Mouse (Mus musculus) kidney, embryonic 15.5 days (tissue): Measurements from ENCODE around the gene Luc7l2. TPM values are rescaled to one million over a fixed set of nuclear protein-coding genes. Genes with fewer than 3 reads are reported as not detected.

Experiments
- ATAC-seq: fragments of 200-750 bp; cut with Nextera tagmentation; replicated peaks from 2 replicates; pipeline ENCODE4 v1.8.0; 2017; ENCODE audit warnings: moderate TSS enrichment; ENCODE audit not compliant: low FRiP score
- H3K27ac ChIP-seq: fragments of 300-500 bp; sonication (generic); 2 replicates; pipeline ENCODE4 v1.5.1; 2015; ENCODE audit warnings: mild to moderate bottlenecking, inconsistent platforms
- H3K27me3 ChIP-seq: fragments of 300-500 bp; sonication (generic); 2 replicates; pipeline ENCODE4 v1.6.1; 2015; ENCODE audit warnings: inconsistent platforms
- H3K36me3 ChIP-seq: fragments of 300-500 bp; sonication (generic); 2 replicates; pipeline ENCODE4 v1.6.1; 2015; ENCODE audit warnings: inconsistent platforms
- H3K4me1 ChIP-seq: fragments of 300-500 bp; sonication (generic); 2 replicates; pipeline ENCODE4 v1.6.1; 2015; ENCODE audit warnings: inconsistent platforms
- H3K4me2 ChIP-seq: fragments of 300-500 bp; sonication (generic); 2 replicates; pipeline ENCODE4 v1.6.1; 2015; ENCODE audit warnings: moderate library complexity, mild to moderate bottlenecking, inconsistent platforms
- H3K4me3 ChIP-seq: fragments of 300-500 bp; sonication (generic); replicated peaks from 2 replicates; pipeline ENCODE4 v1.5.1; 2015; ENCODE audit warnings: mild to moderate bottlenecking, inconsistent platforms
- H3K9ac ChIP-seq: fragments of 300-500 bp; sonication (generic); 2 replicates; pipeline ENCODE4 v1.6.1; 2015; ENCODE audit warnings: mild to moderate bottlenecking, inconsistent platforms
- H3K9me3 ChIP-seq: fragments of 300-500 bp; sonication (generic); replicated peaks from 2 replicates; pipeline ENCODE4 v1.6.1; 2016; ENCODE audit warnings: inconsistent platforms
- WGBS: fragments of 180-500 bp; shearing (Covaris S2); methylation state at CpG from one replicate; pipeline ENCODE4 v1.1.7; 2015; ENCODE audit warnings: mixed read lengths; 5-methylcytosine and 5-hydroxymethylcytosine counted together
- polyA plus RNA-seq: library from polyadenylated mRNA; unstranded; fragments of >200 nt; fragmentation: Nextera tagmentation; extraction: Ambion mirVana; gene quantifications from 2 replicates; pipeline ENCODE4 v1.2.1, GENCODE M21; 2015

The Luc7l2 gene
- polyA plus RNA-seq, 1 experiment from 2014 or later: 41.1 TPM

GRCm38 (mm10) chr6:38597481-38597880 lies 46.3 kb downstream of the Luc7l2 start:
- ATAC-seq: no peak
- Histone ChIP-seq H3K27me3 (no peaks in the 10 kb centered on the region), H3K9ac (no peak overlapping the region), H3K9me3 (no peaks in the 10 kb centered on the region), H3K4me1 (no peaks in the 10 kb centered on the region), H3K4me3 (no peak overlapping the region), H3K36me3 (peaks cover 71% of the 10 kb centered on the region), H3K4me2 (no peak overlapping the region), H3K27ac (no peak overlapping the region)
- WGBS: 95% methylated on average over 4 of the region's 4 CpGs

- WGBS: 77% methylated on average over 2 of the region's 2 CpGs
- no peak for ATAC-seq
- H3K36me3 ChIP-seq: peaks cover 63% of the 10 kb centered on the region
These were observed 58.8 kb downstream of the Luc7l2 start for GRCm38 (mm10) chr6:38609892-38610291.

GRCm38 (mm10) chr6:38622406-38622805 lies 71.3 kb downstream of the Luc7l2 start:
- Histone ChIP-seq H3K27ac (no peak overlapping the region), H3K36me3 (peaks cover 41% of the 10 kb centered on the region), H3K4me1 (no peaks in the 10 kb centered on the region), H3K9ac (no peak overlapping the region), H3K27me3 (no peaks in the 10 kb centered on the region), H3K4me3 (no peak overlapping the region), H3K4me2 (no peak overlapping the region), H3K9me3 (peaks cover 6% of the 10 kb centered on the region)
- ATAC-seq: no peak
- WGBS: 97% methylated on average over 1 of the region's 1 CpGs

More at GRCm38 (mm10) chr6:38609892-38610291, 58.8 kb downstream of the Luc7l2 start:
- Histone ChIP-seq H3K9ac (no peak overlapping the region), H3K9me3 (no peaks in the 10 kb centered on the region), H3K27me3 (no peaks in the 10 kb centered on the region), H3K4me3 (no peak overlapping the region), H3K4me2 (no peak overlapping the region), H3K27ac (no peak overlapping the region), H3K4me1 (no peaks in the 10 kb centered on the region)

- Histone ChIP-seq H3K4me1 (no peaks in the 10 kb centered on the region), H3K27ac (no peak overlapping the region), H3K9ac (no peak overlapping the region), H3K4me2 (no peak overlapping the region), H3K27me3 (no peaks in the 10 kb centered on the region), H3K36me3 (peaks cover 31% of the 10 kb centered on the region), H3K9me3 (no peaks in the 10 kb centered on the region), H3K4me3 (no peak overlapping the region)
- 93% methylated on average over 2 of the region's 2 CpGs for WGBS
- ATAC-seq: no peak
These were observed 72.3 kb downstream of the Luc7l2 start for GRCm38 (mm10) chr6:38623457-38623856.

GRCm38 (mm10) chr6:38624439-38624838 lies 73.3 kb downstream of the Luc7l2 start:
- Histone ChIP-seq H3K4me1 (no peaks in the 10 kb centered on the region), H3K9ac (no peak overlapping the region), H3K36me3 (peaks cover 21% of the 10 kb centered on the region), H3K4me2 (no peak overlapping the region), H3K9me3 (no peaks in the 10 kb centered on the region), H3K27me3 (no peaks in the 10 kb centered on the region), H3K4me3 (no peak overlapping the region), H3K27ac (no peak overlapping the region)
- ATAC-seq: no peak
- 75% methylated on average over 1 of the region's 1 CpGs for WGBS

GRCm38 (mm10) chr6:38626086-38626485 lies 75.0 kb downstream of the Luc7l2 start:
- no peaks in the 10 kb centered on the region for H3K27me3 ChIP-seq
- no peak for ATAC-seq
- no peaks in the 10 kb centered on the region for H3K4me1 ChIP-seq
- H3K4me2 ChIP-seq: no peak overlapping the region
- H3K27ac ChIP-seq: no peak overlapping the region
- peaks cover 13% of the 10 kb centered on the region; the same call in 1 of the 2 replicates for H3K36me3 ChIP-seq
- no peaks in the 10 kb centered on the region for H3K9me3 ChIP-seq
- 96% methylated on average over 5 of the region's 5 CpGs for WGBS
- no peak overlapping the region for H3K9ac ChIP-seq
- H3K4me3 ChIP-seq: no peak overlapping the region

GRCm38 (mm10) chr6:38627081-38627480 lies 75.9 kb downstream of the Luc7l2 start:
- Histone ChIP-seq H3K9ac (no peak overlapping the region), H3K27ac (no peak overlapping the region), H3K9me3 (no peaks in the 10 kb centered on the region), H3K4me2 (no peak overlapping the region), H3K4me1 (no peaks in the 10 kb centered on the region), H3K36me3 (peaks cover 13% of the 10 kb centered on the region; the same call in 1 of the 2 replicates), H3K27me3 (0 out of 2 replicates have a peak, but pooled peaks cover under 1% of the 10 kb centered on the region), H3K4me3 (no peak overlapping the region)
- whole genome bisulfite sequencing: 92% methylated on average over 4 of the region's 4 CpGs
- ATAC-seq: no peak

GRCm38 (mm10) chr6:38627486-38627885 lies 76.4 kb downstream of the Luc7l2 start:
- H3K4me1 ChIP-seq: no peaks in the 10 kb centered on the region
- no peaks in the 10 kb centered on the region for H3K9me3 ChIP-seq
- H3K36me3 ChIP-seq: peaks cover 13% of the 10 kb centered on the region; the same call in 1 of the 2 replicates
- H3K9ac ChIP-seq: no peak overlapping the region
- H3K27ac ChIP-seq: no peak overlapping the region
- ATAC-seq: no peak
- WGBS: 77% methylated on average over 4 of the region's 4 CpGs
- H3K4me2 ChIP-seq: no peak overlapping the region
- no peak overlapping the region for H3K4me3 ChIP-seq
- 0 out of 2 replicates have a peak, but pooled peaks cover 4% of the 10 kb centered on the region for H3K27me3 ChIP-seq

- 94% methylated on average over 1 of the region's 1 CpGs for WGBS
- H3K9ac ChIP-seq: no peak overlapping the region
- no peak for ATAC-seq
These were observed 78.4 kb downstream of the Luc7l2 start for GRCm38 (mm10) chr6:38629556-38629955.

GRCm38 (mm10) chr6:38632826-38633225 lies 81.7 kb downstream of the Luc7l2 start:
- no peak overlapping the region for H3K4me3 ChIP-seq
- no peak overlapping the region for H3K27ac ChIP-seq
- H3K9me3 ChIP-seq: no peaks in the 10 kb centered on the region
- H3K4me2 ChIP-seq: no peak overlapping the region
- H3K27me3 ChIP-seq: peaks cover 57% of the 10 kb centered on the region
- H3K4me1 ChIP-seq: peaks cover 22% of the 10 kb centered on the region
- no peaks in the 10 kb centered on the region for H3K36me3 ChIP-seq
- whole genome bisulfite sequencing: 89% methylated on average over 2 of the region's 2 CpGs
- ATAC-seq: no peak
- H3K9ac ChIP-seq: no peak overlapping the region

More at GRCm38 (mm10) chr6:38629556-38629955, 78.4 kb downstream of the Luc7l2 start:
- Histone ChIP-seq H3K4me1 (no peaks in the 10 kb centered on the region), H3K36me3 (0 out of 2 replicates have a peak, but pooled peaks cover 8% of the 10 kb centered on the region), H3K27ac (no peak overlapping the region), H3K4me3 (no peak overlapping the region), H3K9me3 (no peaks in the 10 kb centered on the region), H3K27me3 (peaks cover 24% of the 10 kb centered on the region), H3K4me2 (no peak overlapping the region)

GRCm38 (mm10) chr6:38634461-38634860 lies 83.3 kb downstream of the Luc7l2 start:
- ATAC-seq: no peak
- no peak overlapping the region for H3K27ac ChIP-seq
- no peaks in the 10 kb centered on the region for H3K36me3 ChIP-seq
- no peak overlapping the region for H3K4me2 ChIP-seq
- 80% methylated on average over 8 of the region's 8 CpGs for WGBS
- H3K9ac ChIP-seq: no peak overlapping the region
- peaks cover 71% of the 10 kb centered on the region for H3K27me3 ChIP-seq
- H3K9me3 ChIP-seq: no peaks in the 10 kb centered on the region
- no peak overlapping the region for H3K4me3 ChIP-seq
- H3K4me1 ChIP-seq: peaks cover 22% of the 10 kb centered on the region

GRCm38 (mm10) chr6:38635941-38636851 lies 85.1 kb downstream of the Luc7l2 start:
- Histone ChIP-seq H3K4me1 (peaks cover 22% of the 10 kb centered on the region), H3K4me3 (peak overlapping the region; percentile 58), H3K27ac (no peak overlapping the region), H3K9ac (peak overlapping the region; percentile 49), H3K4me2 (peak overlapping the region; percentile 100), H3K36me3 (no peaks in the 10 kb centered on the region), H3K27me3 (peaks cover 89% of the 10 kb centered on the region), H3K9me3 (no peaks in the 10 kb centered on the region)
- peak; percentile 79 for ATAC-seq
- 2% methylated on average over 72 of the region's 72 CpGs for WGBS
